Mouse (Mus musculus) G1E (cell line): Measurements from ENCODE around the gene Fcgrt.

Source experiments
- CTCF ChIP-seq: IDR thresholded peaks from 2 replicates; pipeline ENCODE4 v1.5.1; 2012; ENCODE audit warnings: low read depth, low read length, inconsistent platforms, mixed read lengths
- GATA1 ChIP-seq: IDR thresholded peaks from 2 replicates; pipeline ENCODE4 v1.6.1; 2012; ENCODE audit warnings: borderline replicate concordance, low read length, inconsistent platforms, mixed read lengths
- POLR2AphosphoS5 ChIP-seq: IDR thresholded peaks from 2 replicates; pipeline ENCODE4 v1.6.1; 2012; ENCODE audit warnings: low read depth, low read length, inconsistent platforms; ENCODE audit not compliant: insufficient replicate concordance
- TAL1 ChIP-seq: conservative IDR thresholded peaks from 2 replicates; pipeline ENCODE4 v1.6.1; 2012; ENCODE audit warnings: low read depth, low read length, inconsistent platforms, mixed read lengths

GRCm38 (mm10) chr7:45124224-45125143 is 20.8 kb upstream of the Fcgrt start, which contains the start of gene Rps11:
- no peak for TF ChIP-seq CTCF
- no peak for TF ChIP-seq GATA1
- TF ChIP-seq POLR2AphosphoS5: peak; percentile 97
- no peak for TF ChIP-seq TAL1
